Mouse (Mus musculus) embryonic fibroblast, embryonic 13.5 days (primary cell): Measurements from ENCODE around the gene Fah. TPM values are rescaled to one million over a fixed set of nuclear protein-coding genes. Genes with fewer than 3 reads are reported as not detected.
A peak's percentile ranks its signal among the peaks of the same experiment; 100 is the strongest.

Experiments
- H3K27ac ChIP-seq: 2 replicates; pipeline ENCODE4 v1.5.1; 2012; ENCODE audit warnings: low read length, control low read depth, inconsistent platforms; ENCODE audit not compliant: insufficient read depth
- H3K4me1 ChIP-seq: 2 replicates; pipeline ENCODE4 v1.6.1; 2011; ENCODE audit warnings: low read length; ENCODE audit not compliant: control insufficient read depth, insufficient read depth
- H3K4me3 ChIP-seq: 2 replicates; pipeline ENCODE4 v1.5.1; 2011; ENCODE audit warnings: mild to moderate bottlenecking, control low read depth, low read length; ENCODE audit not compliant: insufficient read depth
- CTCF ChIP-seq: IDR thresholded peaks from 2 replicates; pipeline ENCODE4 v1.5.1; 2011; ENCODE audit warnings: mild to moderate bottlenecking, control low read depth, low read length, moderate library complexity, borderline replicate concordance; ENCODE audit not compliant: insufficient read depth
- POLR2A ChIP-seq: IDR thresholded peaks from 2 replicates; pipeline ENCODE4 v1.6.1; 2011; ENCODE audit warnings: low read depth, mild to moderate bottlenecking, control low read depth, low read length, moderate library complexity
- polyA plus RNA-seq: library from polyadenylated mRNA; stranded (reverse); fragments of >200 nt; gene quantifications from 2 replicates; pipeline ENCODE4 v1.2.4, GENCODE M21; 2011; ENCODE audit warnings: low read depth; ENCODE audit not compliant: missing spikeins, insufficient read length

Gene Fah
- polyA plus RNA-seq, 1 experiment, result 41.5 TPM

DNA sequence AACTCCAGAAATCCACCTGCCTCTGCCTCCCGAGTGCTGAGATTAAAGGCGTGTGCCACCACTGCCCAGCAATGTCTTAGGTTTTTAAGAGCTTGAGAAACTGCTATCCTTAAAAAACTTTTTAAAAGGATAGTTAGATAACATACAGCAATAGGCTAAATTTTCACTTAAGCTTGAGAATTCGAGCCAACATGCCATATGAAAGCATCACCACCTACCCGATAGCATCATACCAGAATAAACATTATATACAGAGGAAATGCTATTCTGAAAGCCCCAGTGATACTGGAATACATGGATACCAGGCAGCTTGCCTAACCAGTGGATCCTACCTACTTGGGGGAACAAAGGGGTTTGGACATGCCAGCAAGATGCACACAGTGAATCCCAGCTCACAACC is 17.2 kb upstream of the Fah start:
- TF ChIP-seq POLR2A (no peak), CTCF (no peak)
- Histone ChIP-seq H3K4me3 (no peak overlapping the region), H3K27ac (no peak overlapping the region), H3K4me1 (no peaks in the 10 kb centered on the region)

GRCm38 (mm10) chr7:84620956-84621355 is 14.4 kb upstream of the Fah start:
- Histone ChIP-seq H3K27ac (no peak overlapping the region), H3K4me3 (no peak overlapping the region), H3K4me1 (no peaks in the 10 kb centered on the region)
- TF ChIP-seq CTCF (no peak), POLR2A (no peak)

DNA sequence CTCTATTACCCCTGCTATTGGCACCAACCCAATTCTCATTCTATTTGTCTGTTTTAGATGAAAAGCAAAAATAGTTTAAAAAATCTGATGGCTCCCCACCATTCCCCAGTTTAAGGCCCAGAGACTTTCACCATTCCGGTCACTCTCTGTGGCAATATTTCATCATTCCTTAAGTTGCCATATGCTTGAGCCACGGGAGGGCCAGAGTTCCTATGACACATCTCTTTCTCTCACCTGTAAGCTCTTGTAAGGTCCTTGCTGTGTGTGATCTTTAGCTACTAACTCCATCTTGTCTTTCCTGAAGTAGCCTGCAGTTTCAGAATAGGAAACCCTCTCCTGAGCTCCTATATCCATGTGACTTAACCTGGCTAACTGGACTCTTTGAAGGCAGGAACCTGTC is 12.4 kb upstream of the Fah start:
- H3K4me1 ChIP-seq, result no peaks in the 10 kb centered on the region
- no peak overlapping the region for H3K4me3 ChIP-seq
- no peak for TF ChIP-seq POLR2A
- TF ChIP-seq CTCF, result no peak
- no peak overlapping the region for H3K27ac ChIP-seq

DNA sequence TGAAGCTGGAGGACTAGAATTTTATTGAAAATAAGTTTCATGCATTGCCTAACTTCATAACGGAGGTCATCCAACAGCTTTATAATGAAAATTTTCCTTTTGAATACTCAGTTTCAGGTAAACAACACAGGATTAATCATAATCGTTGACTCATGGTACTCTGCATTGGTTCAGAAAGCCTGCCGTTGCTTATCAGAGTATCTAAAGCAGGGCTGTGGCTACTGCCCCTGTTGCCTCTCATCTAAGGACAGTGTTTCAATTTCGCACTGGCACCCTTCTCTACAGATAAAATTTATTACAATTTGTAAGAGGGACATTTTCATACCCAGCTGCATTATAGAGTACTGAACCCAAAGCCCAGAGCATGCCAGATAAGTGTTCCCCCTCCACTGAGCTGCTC is 5.9 kb upstream of the Fah start:
- no peak overlapping the region for H3K4me3 ChIP-seq
- TF ChIP-seq POLR2A (no peak), CTCF (no peak)
- H3K4me1 ChIP-seq, result no peaks in the 10 kb centered on the region
- H3K27ac ChIP-seq, result no peak overlapping the region

DNA sequence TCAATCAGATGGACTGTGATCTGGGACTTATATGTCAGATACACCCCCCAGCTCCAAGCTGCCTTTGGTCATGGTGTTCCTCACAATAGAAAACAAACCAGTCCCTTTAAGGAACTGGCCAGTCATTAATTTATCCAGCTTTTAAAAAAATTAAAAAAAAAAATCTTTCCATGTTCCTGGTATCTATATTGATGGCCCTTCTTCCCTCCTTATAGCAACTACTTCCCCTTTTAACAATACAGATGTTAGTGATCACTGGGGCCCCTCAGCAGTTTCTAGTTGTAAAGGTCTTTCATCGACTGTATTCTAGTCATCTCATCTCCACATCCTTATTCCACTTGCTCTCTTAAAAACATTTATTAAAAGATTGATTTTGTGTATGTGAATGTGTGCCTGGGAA is 5.1 kb upstream of the Fah start:
- no peak overlapping the region for H3K4me3 ChIP-seq
- H3K4me1 ChIP-seq, result no peaks in the 10 kb centered on the region
- no peak for TF ChIP-seq CTCF
- TF ChIP-seq POLR2A, result no peak
- H3K27ac ChIP-seq, result no peak overlapping the region

- peak overlapping the region; percentile 30 for H3K27ac ChIP-seq
- H3K4me3 ChIP-seq, result peak overlapping the region; percentile 55
- H3K4me1 ChIP-seq, result peaks cover 4% of the 10 kb centered on the region
- TF ChIP-seq CTCF, result no peak
- TF ChIP-seq POLR2A, result peak; percentile 67
Measured at GRCm38 (mm10) chr7:84605704-84606292, 724 bp downstream of the Fah start.

DNA sequence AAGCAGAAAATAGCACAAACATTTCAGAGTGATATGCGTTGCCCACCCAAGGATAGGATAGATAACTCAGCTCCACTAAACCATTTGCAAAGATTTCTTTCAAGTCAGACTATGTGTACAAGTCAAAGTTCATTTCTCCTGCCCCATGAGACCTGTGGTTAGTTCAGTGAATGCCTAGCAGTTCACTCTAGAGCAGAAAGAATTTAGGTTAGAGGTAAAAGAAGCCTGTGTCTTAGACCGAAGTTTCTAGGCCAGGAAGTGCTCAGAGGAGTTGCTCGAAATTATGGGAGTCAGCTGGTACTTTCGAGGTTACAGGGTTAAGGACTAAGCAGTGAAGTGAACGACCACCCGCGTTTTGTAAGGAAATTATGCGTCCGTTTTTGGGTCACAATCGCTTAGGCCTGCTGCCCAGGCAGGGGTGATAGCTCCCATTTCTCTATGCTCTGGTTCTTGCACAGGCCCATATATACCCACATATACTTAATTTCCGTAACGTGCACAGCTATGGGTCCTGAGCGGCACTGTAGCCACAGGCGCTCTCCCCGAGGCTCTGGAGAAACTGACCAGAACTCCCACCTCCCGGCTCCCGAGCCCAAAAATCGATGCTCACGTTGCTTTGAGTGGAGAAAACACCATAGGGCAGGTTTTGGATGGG is 1.4 kb downstream of the Fah start:
- H3K4me3 ChIP-seq, result peak overlapping the region; percentile 55
- peaks cover 4% of the 10 kb centered on the region for H3K4me1 ChIP-seq
- no peak for TF ChIP-seq CTCF
- TF ChIP-seq POLR2A, result no peak
- peak overlapping the region; percentile 30 for H3K27ac ChIP-seq

- TF ChIP-seq CTCF (no peak), POLR2A (no peak)
- Histone ChIP-seq H3K4me3 (no peak overlapping the region), H3K27ac (no peak overlapping the region), H3K4me1 (peaks cover 4% of the 10 kb centered on the region)
Measured at GRCm38 (mm10) chr7:84604501-84604900, 2.0 kb downstream of the Fah start.

DNA sequence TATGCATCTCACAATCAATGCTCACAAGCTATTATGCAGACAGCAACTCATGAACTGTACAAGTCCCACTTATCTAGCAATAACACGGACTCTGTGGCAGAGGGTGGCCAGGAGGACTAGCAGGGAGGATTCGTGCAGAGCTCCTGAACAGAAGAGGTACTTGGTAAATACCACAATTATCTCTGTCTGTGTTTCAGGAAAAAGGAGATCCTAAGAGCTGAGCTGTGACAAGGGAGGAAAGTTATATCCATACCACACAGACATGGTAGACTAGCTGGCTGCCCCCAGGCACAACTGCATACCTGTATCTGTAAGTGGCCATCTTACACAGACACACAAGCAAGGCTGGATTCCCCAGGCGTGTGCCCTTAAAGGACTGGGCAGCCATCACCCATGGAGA is 5.2 kb downstream of the Fah start:
- peaks cover 4% of the 10 kb centered on the region for H3K4me1 ChIP-seq
- TF ChIP-seq CTCF (no peak), POLR2A (no peak)

GRCm38 (mm10) chr7:84600631-84601030 is 5.9 kb downstream of the Fah start:
- Histone ChIP-seq H3K4me3 (no peak overlapping the region), H3K27ac (no peak overlapping the region), H3K4me1 (peaks cover 4% of the 10 kb centered on the region)
- TF ChIP-seq CTCF (no peak), POLR2A (no peak)

More for the DNA sequence above, 5.2 kb downstream of the Fah start:
- Histone ChIP-seq H3K27ac (no peak overlapping the region), H3K4me3 (no peak overlapping the region)
